Mouse (Mus musculus): ENCODE data around the gene Zfyve27. TPM values are rescaled to one million over a fixed set of nuclear protein-coding genes. Genes with fewer than 3 reads are reported as not detected.
A peak's percentile ranks its signal among the peaks of the same experiment; 100 is the strongest.

Gene Zfyve27
- total and polyA plus RNA-seq, 3 experiments: 27.0 to 40.2 TPM; not detected in 1

GRCm38 (mm10) chr19:42217374-42217763, 53.6 kb downstream of the Zfyve27 start:
- H3K4me1 ChIP-seq (ENCODE audit: control insufficient read depth in 1 of 2, insufficient read depth in 2 of 2, low read length in 2 of 2): no peaks in the 10 kb centered on the region
- TF ChIP-seq POLR2A (IDR thresholded peaks at IDR 0.05; ENCODE audit: control insufficient read depth in 1 of 2, insufficient read depth in 1 of 2, low read depth in 1 of 2, low read length in 2 of 2, poor library complexity in 1 of 2): no peak
- TF ChIP-seq RAD21 (IDR thresholded peaks at IDR 0.05; ENCODE audit: low read depth, low read length): peak; percentile 94
- TF ChIP-seq CTCF (IDR thresholded peaks at IDR 0.05 in 2 of 3, conservative IDR thresholded peaks at IDR 0.05 in 1 of 3; ENCODE audit: control insufficient read depth in 1 of 3, insufficient read depth in 1 of 3, low read depth in 2 of 3, low read length in 3 of 3, poor library complexity in 1 of 3, severe bottlenecking in 1 of 3): peak; percentile 91 to 96 (median 94)
- peak; percentile 99 for TF ChIP-seq SMC3 (IDR thresholded peaks at IDR 0.05; ENCODE audit: low read depth, low read length)
- TF ChIP-seq ZC3H11A (IDR thresholded peaks at IDR 0.05; ENCODE audit: low read depth, low read length): peak; percentile 88
- no peaks in the 10 kb centered on the region for H3K79me2 ChIP-seq (ENCODE audit: control insufficient read depth, insufficient read depth, low read length, poor library complexity)
- no peaks in the 10 kb centered on the region for H3K36me3 ChIP-seq (ENCODE audit: control insufficient read depth in 1 of 2, insufficient read depth in 2 of 2, low read length in 2 of 2)
- no peak overlapping the region for H3K27ac ChIP-seq (ENCODE audit: control insufficient read depth, low read depth, low read length)
- no peak overlapping the region for H3K4me3 ChIP-seq (ENCODE audit: control insufficient read depth in 1 of 2, insufficient read depth in 1 of 2, low read depth in 2 of 2, low read length in 2 of 2)
- DNase-seq (ENCODE audit: low read depth, low spot score): peak; percentile 75
- no peaks in the 10 kb centered on the region; a peak in 1 of 4 replicates for H3K27me3 ChIP-seq (ENCODE audit: control insufficient read depth in 1 of 2, insufficient read depth in 2 of 2, low read length in 2 of 2)
- H3K9ac ChIP-seq (ENCODE audit: control insufficient read depth, low read depth, low read length, poor library complexity, severe bottlenecking): no peak overlapping the region
- no peaks in the 10 kb centered on the region for H3K9me3 ChIP-seq (replicated peaks; ENCODE audit: insufficient read depth, low read length)

DNA sequence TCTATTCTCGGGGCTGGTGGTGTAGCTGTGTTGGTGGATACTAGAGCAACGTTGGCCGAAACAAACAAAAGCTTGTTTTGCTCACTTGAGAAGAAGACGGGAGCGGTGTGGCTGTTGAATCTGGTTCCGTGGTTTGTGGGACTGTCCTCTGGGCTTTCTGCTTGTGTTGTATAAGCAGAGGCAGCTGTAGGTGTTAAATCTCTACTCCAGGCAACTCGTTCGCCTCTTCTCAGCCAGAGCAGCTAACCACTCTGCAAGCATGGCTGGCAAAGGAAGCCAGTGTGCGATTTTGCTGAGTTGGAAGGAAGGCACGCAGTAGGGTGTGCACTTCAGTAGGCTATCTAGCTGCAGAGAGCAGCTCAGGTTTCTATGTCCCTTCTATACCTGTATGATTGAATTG, 62.7 kb downstream of the Zfyve27 start:
- H3K9me3 ChIP-seq (replicated peaks; ENCODE audit: insufficient read depth, low read length): no peaks in the 10 kb centered on the region
- H3K4me1 ChIP-seq (ENCODE audit: control insufficient read depth in 1 of 2, insufficient read depth in 2 of 2, low read length in 2 of 2): peaks cover 3 to 15% of the 10 kb centered on the region in 2 experiments; a peak in 3 of 4 replicates
- H3K9ac ChIP-seq (ENCODE audit: control insufficient read depth, low read depth, low read length, poor library complexity, severe bottlenecking): no peak overlapping the region
- H3K27ac ChIP-seq (ENCODE audit: control insufficient read depth, low read depth, low read length): no peak overlapping the region
- H3K27me3 ChIP-seq (ENCODE audit: control insufficient read depth in 1 of 2, insufficient read depth in 2 of 2, low read length in 2 of 2): no peaks in the 10 kb centered on the region
- TF ChIP-seq USF1 (IDR thresholded peaks at IDR 0.05; ENCODE audit: low read depth, low read length) (no peak), SMC3 (IDR thresholded peaks at IDR 0.05; ENCODE audit: low read depth, low read length) (no peak), E2F4 (IDR thresholded peaks at IDR 0.05; ENCODE audit: borderline replicate concordance, low read depth, low read length) (no peak), RCOR1 (IDR thresholded peaks at IDR 0.05; ENCODE audit: low read depth, low read length) (no peak), CHD1 (IDR thresholded peaks at IDR 0.05; ENCODE audit: low read depth, low read length) (no peak), ZMIZ1 (IDR thresholded peaks at IDR 0.05; ENCODE audit: low read depth, low read length) (no peak), ZNF384 (IDR thresholded peaks at IDR 0.05; ENCODE audit: low read depth, low read length) (no peak), USF2 (IDR thresholded peaks at IDR 0.05; ENCODE audit: borderline replicate concordance in 1 of 2, insufficient read depth in 1 of 2, low read depth in 1 of 2, low read length in 2 of 2) (no peak), BHLHE40 (IDR thresholded peaks at IDR 0.05; ENCODE audit: borderline replicate concordance, low read depth, low read length) (no peak), ETS1 (IDR thresholded peaks at IDR 0.05; ENCODE audit: low read depth, low read length) (no peak), MXI1 (IDR thresholded peaks at IDR 0.05; ENCODE audit: low read depth, low read length) (no peak), ZC3H11A (IDR thresholded peaks at IDR 0.05; ENCODE audit: low read depth, low read length) (no peak), GATA1 (IDR thresholded peaks at IDR 0.05; ENCODE audit: low read depth, low read length) (no peak), MAFK (IDR thresholded peaks at IDR 0.05; ENCODE audit: borderline replicate concordance, low read depth, low read length) (no peak), POLR2AphosphoS5 (IDR thresholded peaks at IDR 0.05; ENCODE audit: borderline replicate concordance, low read depth, low read length) (no peak), TAL1 (IDR thresholded peaks at IDR 0.05; ENCODE audit: low read length) (no peak), NRF1 (IDR thresholded peaks at IDR 0.05; ENCODE audit: insufficient read depth, low read depth, low read length, poor library complexity, severe bottlenecking) (no peak), POLR2A (IDR thresholded peaks at IDR 0.05; ENCODE audit: control insufficient read depth in 1 of 2, insufficient read depth in 1 of 2, low read depth in 1 of 2, low read length in 2 of 2, poor library complexity in 1 of 2) (no peak), HCFC1 (IDR thresholded peaks at IDR 0.05; ENCODE audit: low read depth, low read length) (no peak), POLR2AphosphoS2 (IDR thresholded peaks at IDR 0.05; ENCODE audit: low read length) (no peak)
- no peak for DNase-seq (ENCODE audit: low read depth, low spot score)
- H3K79me2 ChIP-seq (ENCODE audit: control insufficient read depth, insufficient read depth, low read length, poor library complexity): no peaks in the 10 kb centered on the region
- H3K4me3 ChIP-seq (ENCODE audit: control insufficient read depth in 1 of 2, insufficient read depth in 1 of 2, low read depth in 2 of 2, low read length in 2 of 2): no peak overlapping the region
- peaks cover 0 to 9% of the 10 kb centered on the region in 2 experiments; a peak in 2 of 4 replicates for H3K36me3 ChIP-seq (ENCODE audit: control insufficient read depth in 1 of 2, insufficient read depth in 2 of 2, low read length in 2 of 2)

Data from MEL (cell line).